Mouse (Mus musculus) stomach, postnatal 0 days (tissue): ENCODE measurements around the gene BC049352. TPM values are rescaled to one million over a fixed set of nuclear protein-coding genes. Genes with fewer than 3 reads are reported as not detected.

ENCODE experiments used
- ATAC-seq: fragments of 200-750 bp; cut with Nextera tagmentation; 2 replicates; pipeline ENCODE4 v1.8.0; 2017; ENCODE audit not compliant: low FRiP score, low TSS enrichment
- DNase-seq: peaks from one replicate; pipeline ENCODE4 v3.0.0-alpha.2; 2016; ENCODE audit warnings: low spot score
- H3K27ac ChIP-seq: fragments of 300-500 bp; sonication (generic); replicated peaks from 2 replicates; pipeline ENCODE4 v1.5.1; 2014; ENCODE audit warnings: mild to moderate bottlenecking, control low read depth
- H3K27me3 ChIP-seq: fragments of 300-500 bp; sonication (generic); 2 replicates; pipeline ENCODE4 v1.6.1; 2014; ENCODE audit warnings: low read length; ENCODE audit not compliant: control insufficient read depth, insufficient read depth
- H3K36me3 ChIP-seq: fragments of 300-500 bp; sonication (generic); 2 replicates; pipeline ENCODE4 v1.6.1; 2014; ENCODE audit warnings: low read length, mixed read lengths; ENCODE audit not compliant: control insufficient read depth, insufficient read depth
- H3K4me1 ChIP-seq: fragments of 300-500 bp; sonication (generic); replicated peaks from 2 replicates; pipeline ENCODE4 v1.6.1; 2014; ENCODE audit warnings: antibody characterized with exemption; ENCODE audit not compliant: control insufficient read depth, insufficient read depth
- H3K4me2 ChIP-seq: fragments of 300-500 bp; sonication (generic); replicated peaks from 2 replicates; pipeline ENCODE4 v1.6.1; 2014; ENCODE audit warnings: low read depth, mild to moderate bottlenecking, control low read depth, moderate library complexity
- H3K4me3 ChIP-seq: fragments of 300-500 bp; sonication (generic); 2 replicates; pipeline ENCODE4 v1.5.1; 2014; ENCODE audit warnings: low read depth, low read length, control low read depth
- H3K9ac ChIP-seq: fragments of 300-500 bp; sonication (generic); 2 replicates; pipeline ENCODE4 v1.6.1; 2014; ENCODE audit warnings: mild to moderate bottlenecking, low read length, control low read depth, mixed read lengths
- H3K9me3 ChIP-seq: fragments of 300-500 bp; sonication (generic); 2 replicates; pipeline ENCODE4 v1.6.1; 2016; ENCODE audit warnings: low read length; ENCODE audit not compliant: control insufficient read depth
- CTCF ChIP-seq: IDR thresholded peaks from 2 replicates; pipeline ENCODE4 v1.5.1; 2016; ENCODE audit warnings: antibody characterized with exemption, low read depth, mild to moderate bottlenecking, moderate library complexity
- EP300 ChIP-seq: optimal IDR thresholded peaks from 2 replicates; pipeline ENCODE3; 2016; ENCODE audit warnings: antibody characterized with exemption
- WGBS: fragments of 180-500 bp; shearing (Covaris S2); extraction: QIAGEN DNeasy Blood & Tissue Kit; methylation state at CpG from one replicate; pipeline ENCODE4 v1.1.7; 2014; 5-methylcytosine and 5-hydroxymethylcytosine counted together
- polyA plus RNA-seq: library from polyadenylated mRNA; unstranded; fragments of >200 nt; fragmentation: Nextera tagmentation; extraction: Ambion mirVana; gene quantifications from 2 replicates; pipeline ENCODE4 v1.2.1, GENCODE M21; 2015

The BC049352 gene
- polyA plus RNA-seq, 1 experiment from 2014 or later: 0.12 TPM

DNA sequence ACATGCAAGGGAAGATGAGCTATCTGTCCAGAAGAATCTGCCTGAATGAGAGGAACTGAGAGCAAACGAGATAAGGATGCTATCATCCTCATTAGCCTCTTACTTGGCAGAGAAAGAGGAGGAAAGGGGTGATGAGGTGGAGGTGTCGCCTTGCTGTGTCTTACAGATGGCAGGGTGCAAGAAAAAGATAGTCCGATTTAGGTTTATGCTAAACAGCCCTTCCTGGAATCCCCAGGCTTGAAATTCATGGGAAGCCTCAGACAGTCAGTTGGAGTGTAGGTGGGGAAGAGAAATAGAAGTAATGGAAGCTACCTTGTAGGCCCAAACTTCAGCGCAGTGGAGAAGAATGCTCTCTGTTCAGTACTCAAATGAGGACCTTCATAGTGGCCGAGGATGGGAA lies 13.9 kb upstream of the BC049352 start:
- Histone ChIP-seq H3K4me2 (no peak overlapping the region), H3K27me3 (no peaks in the 10 kb centered on the region), H3K36me3 (no peaks in the 10 kb centered on the region), H3K9me3 (0 out of 2 replicates have a peak, but pooled peaks cover 3% of the 10 kb centered on the region), H3K9ac (no peak overlapping the region), H3K4me3 (no peak overlapping the region), H3K4me1 (no peaks in the 10 kb centered on the region), H3K27ac (no peak overlapping the region)
- 70% methylated on average over 5 of the region's 5 CpGs for WGBS
- DNase-seq: no peak
- no peak for TF ChIP-seq CTCF
- no peak for TF ChIP-seq EP300
- no peak for ATAC-seq

DNA sequence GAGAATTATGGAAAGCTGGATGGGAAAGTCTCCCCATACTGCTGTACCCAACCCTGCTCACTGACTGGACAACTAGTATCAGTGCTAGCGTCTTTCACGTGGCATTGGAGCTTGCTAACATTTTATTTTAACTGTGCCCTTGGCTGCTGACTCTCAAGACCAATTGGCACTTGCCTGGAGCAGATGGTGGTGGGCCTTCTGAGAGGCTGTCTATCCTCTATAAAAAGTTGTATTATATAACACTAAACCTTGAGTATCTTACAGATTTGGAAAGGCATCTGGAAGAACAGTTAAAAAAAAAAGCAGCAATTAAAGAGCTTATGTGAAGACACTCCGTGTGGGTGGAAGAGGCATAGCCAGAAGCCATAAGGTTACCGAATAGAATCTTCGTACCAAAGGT lies 11.7 kb upstream of the BC049352 start:
- no peak overlapping the region for H3K9ac ChIP-seq
- ATAC-seq (no peak), DNase-seq (no peak)
- no peaks in the 10 kb centered on the region for H3K27me3 ChIP-seq
- TF ChIP-seq EP300 (no peak), CTCF (no peak)
- WGBS: 89% methylated on average over 5 of the region's 5 CpGs
- H3K4me3 ChIP-seq: no peak overlapping the region
- H3K9me3 ChIP-seq: 0 out of 2 replicates have a peak, but pooled peaks cover 3% of the 10 kb centered on the region
- H3K4me2 ChIP-seq: no peak overlapping the region
- H3K4me1 ChIP-seq: no peaks in the 10 kb centered on the region
- H3K36me3 ChIP-seq: no peaks in the 10 kb centered on the region
- H3K27ac ChIP-seq: no peak overlapping the region

DNA sequence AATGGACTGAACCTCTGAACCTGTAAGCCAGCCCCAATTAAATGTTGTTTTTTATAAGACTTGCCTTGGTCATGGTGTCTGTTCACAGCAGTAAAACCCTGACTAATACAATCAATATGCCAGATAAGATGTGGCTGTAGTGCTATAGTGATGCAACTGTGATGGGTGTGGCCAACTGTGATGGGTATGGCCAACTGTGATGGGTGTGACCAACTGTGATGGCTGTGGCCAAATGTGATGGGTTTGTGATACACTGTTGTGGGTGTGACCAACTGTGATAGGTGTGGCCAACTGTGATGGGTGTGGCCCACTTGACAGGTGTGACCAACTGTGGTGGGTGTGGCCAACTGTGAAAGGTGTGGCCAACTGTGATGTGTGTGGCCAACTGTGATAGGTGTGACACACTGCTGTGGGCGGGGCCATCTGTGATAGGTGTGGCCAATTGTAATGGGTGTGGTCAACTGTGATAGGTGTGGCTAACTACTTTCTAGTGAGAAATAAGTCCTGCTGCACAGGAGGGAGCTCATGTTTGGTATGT lies 10.7 kb upstream of the BC049352 start:
- DNase-seq (no peak), ATAC-seq (peak; percentile 66)
- no peaks in the 10 kb centered on the region for H3K36me3 ChIP-seq
- no peak overlapping the region for H3K27ac ChIP-seq
- no peak overlapping the region for H3K4me2 ChIP-seq
- no peak overlapping the region for H3K9ac ChIP-seq
- H3K4me3 ChIP-seq: no peak overlapping the region
- TF ChIP-seq EP300 (no peak), CTCF (no peak)
- no peaks in the 10 kb centered on the region for H3K4me1 ChIP-seq
- no peaks in the 10 kb centered on the region for H3K9me3 ChIP-seq
- whole genome bisulfite sequencing: 73% methylated on average over 1 of the region's 1 CpGs
- no peaks in the 10 kb centered on the region for H3K27me3 ChIP-seq

DNA sequence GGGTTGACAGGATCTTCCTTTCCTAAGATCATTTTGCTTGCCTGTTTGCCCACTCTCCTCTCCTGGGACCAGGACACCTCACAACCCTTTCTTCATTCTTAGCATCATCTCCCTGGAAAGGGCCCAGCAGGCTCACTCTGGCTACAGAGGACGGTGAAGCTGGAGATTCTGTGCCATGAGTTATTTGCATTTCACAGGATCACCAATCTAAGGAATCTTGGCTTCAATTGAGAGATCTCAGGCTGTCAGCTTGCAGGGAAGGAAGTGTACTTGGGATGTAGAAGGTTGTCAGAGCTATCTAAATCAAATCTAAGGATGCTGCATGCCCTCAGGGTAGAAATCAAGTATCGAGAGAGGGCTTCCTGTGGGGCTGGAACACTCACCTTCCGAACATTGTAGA lies 8.3 kb upstream of the BC049352 start:
- H3K27me3 ChIP-seq: no peaks in the 10 kb centered on the region
- no peaks in the 10 kb centered on the region for H3K4me1 ChIP-seq
- no peaks in the 10 kb centered on the region for H3K36me3 ChIP-seq
- no peak for DNase-seq
- H3K4me2 ChIP-seq: no peak overlapping the region
- no peaks in the 10 kb centered on the region for H3K9me3 ChIP-seq
- no peak for ATAC-seq
- H3K27ac ChIP-seq: no peak overlapping the region
- no peak for TF ChIP-seq EP300
- TF ChIP-seq CTCF: no peak
- H3K9ac ChIP-seq: no peak overlapping the region
- H3K4me3 ChIP-seq: no peak overlapping the region
- WGBS: 58% methylated on average over 3 of the region's 3 CpGs

DNA sequence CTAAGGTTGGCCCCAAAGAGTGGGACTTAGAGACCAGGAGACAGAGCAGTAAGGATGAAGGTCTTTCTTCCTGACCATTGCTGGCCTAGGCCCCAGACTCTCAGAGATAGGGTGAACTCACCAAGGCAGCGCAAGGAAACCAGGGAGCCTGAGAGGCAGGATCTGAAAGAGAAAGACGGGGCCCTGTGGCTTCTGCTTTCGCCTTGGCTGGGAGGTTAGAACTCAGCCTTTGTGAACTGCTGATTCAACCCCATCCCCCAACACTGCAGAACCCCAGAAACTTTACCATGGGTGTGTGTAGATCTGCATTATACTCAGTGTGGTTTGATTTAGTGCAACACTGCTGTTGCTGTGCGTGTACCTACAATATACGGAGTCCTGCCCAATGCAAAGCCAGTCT lies 2.5 kb upstream of the BC049352 start:
- 82% methylated on average over 5 of the region's 5 CpGs for WGBS
- no peak overlapping the region for H3K4me3 ChIP-seq
- H3K4me2 ChIP-seq: no peak overlapping the region
- ATAC-seq: no peak
- no peaks in the 10 kb centered on the region for H3K4me1 ChIP-seq
- no peak overlapping the region for H3K27ac ChIP-seq
- H3K27me3 ChIP-seq: no peaks in the 10 kb centered on the region
- DNase-seq: no peak
- no peaks in the 10 kb centered on the region for H3K9me3 ChIP-seq
- H3K9ac ChIP-seq: no peak overlapping the region
- no peaks in the 10 kb centered on the region for H3K36me3 ChIP-seq
- no peak for TF ChIP-seq CTCF

DNA sequence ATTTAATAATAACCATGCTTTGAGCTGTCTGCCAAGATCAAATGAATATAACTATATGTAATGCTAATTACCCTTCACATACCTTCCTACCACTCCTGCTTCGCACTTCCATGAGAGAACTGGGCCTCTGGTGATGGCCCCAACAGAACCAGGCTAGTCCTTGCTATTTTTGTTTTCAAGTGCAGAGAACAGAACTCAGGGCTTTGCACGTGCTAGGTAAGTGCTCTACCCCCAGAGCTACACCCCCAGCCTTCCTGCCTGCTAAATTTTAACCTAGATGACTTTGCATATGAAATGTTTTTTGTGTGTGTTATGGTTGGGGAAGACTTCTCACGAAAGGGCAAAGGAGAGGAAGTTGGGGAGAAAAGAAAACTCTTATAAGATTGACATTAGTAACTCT lies 714 bp downstream of the BC049352 start:
- Histone ChIP-seq H3K9ac (no peak overlapping the region), H3K27me3 (no peaks in the 10 kb centered on the region), H3K4me3 (no peak overlapping the region), H3K9me3 (no peaks in the 10 kb centered on the region), H3K36me3 (no peaks in the 10 kb centered on the region), H3K4me1 (no peaks in the 10 kb centered on the region), H3K4me2 (no peak overlapping the region), H3K27ac (no peak overlapping the region)
- TF ChIP-seq EP300: no peak
- WGBS: 48% methylated on average over 3 of the region's 3 CpGs
- DNase-seq (no peak), ATAC-seq (no peak)
